Mouse (Mus musculus) lung, adult 18-20 months (tissue): ENCODE results near the gene 2410004B18Rik.
"Not testable (repeated sequence)": the region's sequence is repeated elsewhere in the genome, so short reads cannot be mapped to it uniquely, and the experiment has no call there.

Source experiments
- DNase-seq, 2 experiments: peaks; one replicate each; pipeline ENCODE4 v3.0.0; 2022; ENCODE audit warnings: mixed read lengths in 2 of 2

The 2410004B18Rik gene

GRCm38 (mm10) chr3:145965583-145965982 is 27.8 kb downstream of the 2410004B18Rik start:
- DNase-seq: not testable (repeated sequence)

- DNase-seq: no peak
Observed at GRCm38 (mm10) chr3:145966806-145967205, 29.0 kb downstream of the 2410004B18Rik start.

DNA sequence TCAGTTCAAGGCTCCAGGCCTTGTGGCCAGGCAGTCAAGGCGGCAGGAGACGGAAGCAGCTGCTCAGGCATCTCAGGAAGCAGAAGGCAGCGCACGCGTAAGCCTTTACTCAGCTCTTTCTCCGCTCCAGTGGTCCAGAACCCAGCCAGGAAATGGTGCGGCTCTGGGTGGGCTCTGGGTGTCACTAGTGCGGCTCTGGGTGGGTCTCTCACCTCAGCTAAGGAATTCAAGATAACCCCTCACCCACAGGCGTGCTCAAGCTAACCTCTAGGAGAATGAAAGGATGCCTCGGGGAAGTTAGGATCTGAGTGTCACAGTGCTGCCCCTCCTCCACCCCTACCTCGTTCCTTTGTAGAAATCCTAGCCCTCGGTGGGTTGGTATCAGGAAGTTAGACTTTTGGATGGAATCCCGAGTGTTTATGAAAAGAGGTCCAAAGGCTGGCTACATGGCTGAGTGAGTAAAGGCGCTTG is 31.3 kb downstream of the 2410004B18Rik start:
- no peak for DNase-seq

DNA sequence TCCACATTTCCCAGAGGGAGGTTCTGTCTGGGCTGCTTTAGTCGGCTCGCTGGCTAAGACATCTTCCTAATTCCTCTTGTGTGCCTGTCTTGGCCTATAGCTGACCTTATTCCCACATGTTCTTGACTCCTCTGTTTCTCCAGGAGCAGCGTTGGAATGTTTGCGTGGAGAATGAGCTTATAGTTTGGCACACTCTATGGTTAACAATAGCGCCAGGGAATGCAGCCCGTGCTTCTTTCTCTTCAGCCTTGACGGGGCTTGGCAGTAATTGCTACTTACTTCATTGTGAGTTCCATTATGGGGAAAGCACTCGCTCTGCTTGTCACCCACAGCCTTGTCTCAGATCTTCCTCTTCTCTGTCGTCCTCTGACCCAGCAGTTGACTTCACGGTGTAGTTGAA is 33.7 kb downstream of the 2410004B18Rik start:
- no peak for DNase-seq

GRCm38 (mm10) chr3:145974986-145975385 is 37.2 kb downstream of the 2410004B18Rik start:
- DNase-seq: no peak

- DNase-seq: peak in 1 of 2 experiments; percentile 50
Observed at GRCm38 (mm10) chr3:145985333-145985925, 47.6 kb downstream of the 2410004B18Rik start.

DNA sequence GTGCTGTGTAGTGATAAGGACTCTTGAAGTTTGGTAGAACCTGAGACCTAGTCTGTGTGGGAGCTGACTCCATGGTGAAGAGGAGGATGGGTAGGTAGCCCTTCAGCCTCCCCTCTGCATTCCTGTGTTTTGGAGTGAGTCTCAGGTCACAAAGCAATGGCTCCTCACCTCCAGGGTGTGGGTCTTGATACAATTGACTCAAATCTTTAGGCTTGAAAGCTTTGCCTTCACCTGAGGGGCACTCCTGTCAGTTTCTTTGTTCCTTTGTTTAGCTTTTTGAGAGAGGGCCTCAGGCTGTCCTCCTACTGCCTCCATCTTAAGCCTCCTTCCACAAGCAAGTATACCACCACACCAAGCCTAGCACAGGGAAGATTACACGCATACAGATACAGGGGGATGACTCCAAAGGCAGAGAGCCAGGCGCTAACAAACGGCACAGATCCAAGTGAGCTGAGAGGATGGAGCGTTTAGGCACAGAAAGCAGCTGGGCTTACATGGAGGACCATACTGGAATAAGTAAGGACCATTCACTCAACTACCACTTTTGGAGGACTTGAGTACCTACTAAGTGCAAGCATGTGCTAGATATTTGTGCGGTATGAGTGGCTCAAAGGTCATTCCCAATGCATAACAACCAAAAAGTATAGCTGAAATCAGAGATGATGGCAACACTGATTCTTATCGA is 48.6 kb downstream of the 2410004B18Rik start:
- no peak for DNase-seq

DNA sequence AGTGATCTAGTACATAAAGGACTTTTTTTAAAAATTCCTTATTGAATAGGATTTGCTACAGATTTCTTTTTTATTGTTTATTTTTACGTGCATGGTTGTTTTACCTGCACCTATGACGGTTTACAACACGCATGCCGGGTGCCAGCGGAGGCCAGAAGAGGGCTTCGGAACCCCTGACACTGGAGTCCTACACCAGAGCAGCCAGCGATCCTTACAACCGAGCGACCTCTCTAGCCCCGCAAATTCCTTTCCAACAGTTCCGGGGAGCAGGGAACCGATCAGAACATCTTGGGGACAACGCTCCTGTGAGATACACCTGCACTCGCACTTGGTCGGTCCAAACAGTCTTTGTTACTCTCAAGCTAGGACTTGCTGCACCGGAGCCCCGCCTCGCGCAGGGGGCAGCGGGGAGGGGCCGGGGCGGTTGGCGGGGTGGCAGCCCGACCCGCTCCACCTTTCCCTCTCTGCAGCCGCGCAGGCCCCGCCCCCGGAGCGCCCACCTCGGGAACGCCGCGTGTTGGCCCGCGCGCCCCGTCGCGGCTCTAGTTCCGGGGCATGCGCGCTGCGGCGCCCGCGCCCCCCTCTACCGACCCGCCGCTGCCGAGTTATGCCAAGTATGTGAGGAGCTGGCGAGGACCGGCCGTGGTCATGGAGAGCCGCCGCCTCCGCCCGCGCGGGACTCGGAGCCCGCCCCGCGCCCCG is 49.6 kb downstream of the 2410004B18Rik start, which contains the start of gene Syde2:
Gene Syde2 (plus strand): TSS at position 603 of the 702 bp plus-strand sequence.
- DNase-seq: peak; percentile 92 to 94

DNA sequence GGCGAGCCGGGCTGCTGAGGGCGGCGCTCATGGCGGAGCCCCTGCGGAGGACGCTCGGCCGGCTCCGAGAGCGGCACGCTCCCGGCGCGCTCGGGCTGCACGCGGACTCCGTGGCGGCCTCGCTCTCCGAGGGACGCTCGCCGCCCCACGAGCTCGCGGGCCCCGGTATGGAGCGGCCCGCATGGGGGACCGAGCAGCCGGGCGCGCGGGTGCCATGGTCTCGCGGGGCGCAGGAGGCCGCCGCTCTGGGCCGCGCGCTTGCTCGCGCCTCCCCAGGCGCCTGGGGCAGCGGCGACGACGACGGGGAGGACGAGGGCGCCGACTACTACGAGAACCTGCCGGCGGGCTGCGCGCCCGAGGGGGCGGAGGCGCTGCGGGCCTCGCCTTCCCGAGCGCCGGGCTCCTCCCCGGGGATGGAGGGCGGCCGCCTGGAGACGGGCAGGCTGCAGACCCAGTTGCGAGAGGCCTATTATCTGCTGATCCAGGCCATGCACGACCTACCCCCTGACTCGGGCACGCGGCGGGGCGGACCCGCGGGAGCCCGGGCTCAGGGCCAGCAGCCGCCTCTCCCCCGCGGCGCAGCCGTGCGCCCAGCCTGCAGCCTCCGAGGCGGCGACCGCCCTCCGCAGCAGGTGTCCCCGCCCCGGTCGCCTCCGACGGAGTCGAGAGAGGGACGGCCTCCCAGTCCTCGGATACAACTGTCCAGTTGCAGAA is 50.3 kb downstream of the 2410004B18Rik start:
- DNase-seq: peak; percentile 90 to 92

DNA sequence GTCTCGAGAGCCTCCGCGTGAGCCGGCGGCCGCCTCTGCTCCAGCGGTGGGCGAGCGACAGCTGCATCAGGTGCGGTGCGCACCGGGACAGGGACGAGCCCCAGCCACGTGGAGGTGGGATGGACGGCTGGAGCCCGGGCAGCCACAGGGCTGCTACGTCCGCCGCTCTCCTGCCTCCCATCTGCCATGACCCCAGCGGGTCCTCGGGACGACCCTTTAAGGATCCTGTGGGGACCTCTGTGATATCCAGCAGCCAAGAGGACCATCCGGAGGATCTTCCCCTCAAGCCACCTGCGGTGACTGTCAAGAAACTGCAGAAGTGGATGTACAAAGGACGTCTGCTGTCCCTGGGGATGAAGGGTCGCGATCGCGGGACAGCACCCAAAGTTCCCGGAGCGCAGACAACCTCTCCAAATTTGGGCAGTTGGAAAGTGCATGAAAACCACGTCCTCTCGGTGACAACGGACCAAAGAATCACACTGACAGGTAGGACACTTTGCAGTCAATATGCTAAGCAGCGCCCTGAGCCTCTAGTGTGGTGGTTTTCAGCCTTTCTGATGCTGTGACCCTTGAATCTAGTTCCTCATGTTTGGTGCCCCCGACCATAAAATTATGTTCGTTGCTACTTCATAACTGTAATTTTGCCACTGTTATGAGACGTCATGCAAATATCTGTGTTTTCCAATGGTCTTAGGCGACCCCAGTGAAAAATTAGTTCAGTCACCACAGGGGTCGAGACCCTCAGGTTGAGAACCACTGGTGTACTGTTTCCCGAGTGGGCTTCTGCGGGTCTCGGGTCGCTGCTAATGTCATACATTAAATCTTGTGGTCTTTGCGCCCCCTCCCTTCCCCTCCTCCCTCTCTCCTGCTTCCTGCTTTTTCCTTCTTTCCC is 51.1 kb downstream of the 2410004B18Rik start:
- no peak for DNase-seq

DNA sequence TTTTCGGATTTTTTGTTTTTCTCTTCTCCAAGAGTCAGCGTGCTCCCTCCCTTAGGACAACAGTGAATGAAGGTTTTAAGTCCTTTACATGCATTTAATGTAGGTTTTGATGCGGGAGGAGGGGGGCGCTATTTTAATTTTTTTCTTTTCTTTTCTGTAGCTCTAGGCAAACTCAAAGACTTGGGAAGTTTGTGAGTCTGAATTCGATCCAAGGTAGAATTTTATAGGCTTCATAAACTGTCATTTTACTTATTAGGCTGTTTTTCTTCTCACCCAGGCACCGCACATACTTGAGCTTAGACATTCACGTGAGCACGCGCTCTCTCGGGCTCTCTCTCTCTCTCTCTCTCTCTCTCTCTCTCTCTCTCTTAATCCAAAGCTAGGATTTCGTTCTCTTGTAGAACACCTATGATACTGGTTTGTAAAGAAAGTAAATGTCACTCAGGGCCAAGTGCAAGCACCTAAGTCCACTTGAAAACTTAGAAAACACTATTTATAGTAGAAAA is 51.8 kb downstream of the 2410004B18Rik start:
- DNase-seq: no peak

- DNase-seq: no peak
Observed at GRCm38 (mm10) chr3:145991130-145991529, 53.3 kb downstream of the 2410004B18Rik start.

DNA sequence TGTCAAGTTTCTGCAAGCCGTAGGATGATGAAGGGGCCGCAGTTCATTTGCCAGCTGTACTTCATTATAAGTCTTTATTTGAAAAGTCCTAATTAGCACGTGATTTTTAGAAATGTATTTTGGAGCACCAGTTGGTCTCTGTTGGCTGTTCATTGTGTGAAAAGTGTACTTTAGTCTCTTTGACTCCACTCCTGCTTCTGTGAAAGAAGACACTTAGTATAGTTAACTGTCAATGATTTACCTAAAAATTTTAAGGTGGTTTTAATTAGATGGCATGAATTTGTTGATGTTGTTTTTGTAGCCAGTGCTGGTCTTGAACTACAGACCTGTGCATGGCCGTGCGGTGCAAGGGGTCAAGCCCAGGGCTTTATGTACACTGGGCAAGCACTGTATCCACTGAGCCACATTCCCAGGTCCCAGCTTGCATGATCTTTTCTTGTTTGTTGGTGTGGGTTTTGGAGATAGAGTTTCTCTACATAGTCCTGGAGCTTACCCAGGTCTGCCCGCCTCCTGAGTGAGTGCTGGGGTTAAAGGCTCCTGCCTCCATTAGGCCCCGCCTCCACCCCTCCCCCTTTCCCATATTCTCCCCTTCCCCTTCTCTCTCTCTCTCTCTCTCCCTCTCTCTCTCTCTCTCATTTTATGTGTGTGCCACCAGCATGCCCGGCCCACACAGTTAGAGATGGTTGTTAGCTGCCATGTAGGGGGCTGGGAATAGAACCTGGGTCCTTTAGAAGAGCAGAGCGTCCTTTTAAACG is 54.3 kb downstream of the 2410004B18Rik start:
- DNase-seq: no peak

- peak; percentile 43 to 66 for DNase-seq
Observed at GRCm38 (mm10) chr3:145992796-145993195, 55.0 kb downstream of the 2410004B18Rik start.

GRCm38 (mm10) chr3:145993481-145994201 is 55.8 kb downstream of the 2410004B18Rik start:
- no peak for DNase-seq
